Mouse (Mus musculus) spleen, adult 12 weeks (tissue): ENCODE measurements around the gene Acsl1.

Experiments
- DNase-seq: peaks from one replicate; pipeline ENCODE4 v3.0.0; 2022; ENCODE audit warnings: low spot score

Gene Acsl1

DNA sequence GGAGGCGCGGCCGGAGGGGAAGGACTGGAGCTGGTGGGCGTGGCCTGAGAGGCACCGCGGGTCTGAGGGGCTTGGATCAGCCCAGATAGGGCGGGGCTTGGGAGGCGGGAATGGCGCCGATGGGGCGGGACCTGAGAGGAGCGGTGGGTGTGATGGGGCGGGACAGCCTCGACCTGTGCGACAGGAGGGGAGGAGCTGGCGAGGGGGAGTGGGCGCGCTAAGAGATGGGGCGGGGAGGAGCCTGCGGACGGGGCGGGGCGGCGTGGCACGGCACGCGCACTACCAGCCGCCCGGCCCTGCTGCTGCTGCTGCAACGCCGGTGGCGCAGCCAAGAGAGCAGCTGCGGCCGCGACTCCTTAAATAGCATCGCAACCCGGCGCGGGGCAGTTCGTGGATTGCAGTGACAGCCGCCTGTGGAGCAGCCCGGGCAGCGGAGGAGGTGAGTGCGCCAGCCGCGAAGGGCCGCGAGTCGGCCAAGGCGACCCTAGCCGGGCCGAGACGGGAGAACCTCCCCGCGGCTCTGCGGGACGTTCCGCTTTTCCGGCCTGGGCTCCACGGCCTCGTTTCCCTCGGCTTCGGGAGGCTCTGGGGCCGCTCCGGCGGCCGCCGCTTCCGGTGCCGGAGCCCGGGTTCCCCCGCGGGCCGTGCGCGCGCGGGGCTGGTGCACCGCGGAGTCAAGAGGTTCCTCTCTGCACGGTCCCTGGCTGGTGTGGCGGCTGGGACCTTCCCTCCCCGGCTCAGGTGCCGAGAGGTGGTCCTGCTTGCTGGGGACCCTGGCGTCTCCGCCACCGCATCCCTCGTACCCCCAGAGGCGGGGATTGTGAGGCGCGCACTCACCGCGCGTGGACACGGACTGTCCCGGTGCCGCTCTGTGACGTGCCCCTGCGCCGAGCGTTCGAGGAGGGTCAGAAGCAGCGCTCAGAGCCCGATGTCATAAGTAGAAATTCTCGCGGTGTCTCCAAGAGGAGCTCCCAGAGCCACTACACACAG is at the start of gene Acsl1:
Gene Acsl1, plus strand, starts transcription at position 246 of the 990 bp plus-strand sequence.
- peak; percentile 100 for DNase-seq

DNA sequence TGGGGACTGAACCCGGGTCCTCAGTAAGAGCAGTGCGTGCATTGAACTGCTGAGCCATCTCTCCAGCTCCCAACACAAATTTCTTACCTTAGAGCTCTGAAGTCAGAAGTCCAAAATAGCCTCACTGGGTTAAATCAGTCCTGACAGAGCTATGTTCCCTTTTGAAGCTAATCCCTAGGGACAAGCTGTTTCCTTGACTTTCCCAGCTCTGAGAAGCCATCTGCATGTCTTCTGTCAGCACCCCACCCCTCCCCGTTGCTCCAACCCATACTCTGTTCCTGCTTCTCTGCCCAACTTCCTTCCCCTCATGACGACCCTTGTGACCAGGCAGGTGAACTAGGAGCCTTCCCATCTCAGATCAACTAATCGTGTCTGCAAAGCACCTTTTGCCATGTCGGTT is 49.3 kb upstream of the Acsl1 start:
- DNase-seq = no peak

DNA sequence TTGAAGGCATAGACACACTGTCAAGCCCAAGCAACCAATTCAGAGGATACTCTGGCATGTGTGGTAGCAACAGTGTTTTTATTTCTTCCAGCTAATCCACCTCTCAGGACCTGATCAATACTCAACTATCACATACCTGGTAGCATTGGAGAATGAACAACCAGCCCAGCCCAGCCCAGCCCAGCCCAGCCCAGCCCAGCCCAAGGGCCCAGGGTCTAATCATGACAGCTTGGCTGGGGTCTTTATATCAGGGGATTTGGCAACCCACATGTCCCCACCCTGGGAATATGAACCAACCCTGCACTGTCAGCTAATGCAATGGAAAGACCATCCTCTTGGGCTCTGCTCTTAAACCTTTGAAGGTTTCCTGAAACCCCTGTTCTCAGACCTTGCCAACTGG is 42.9 kb upstream of the Acsl1 start:
- no peak for DNase-seq

DNA sequence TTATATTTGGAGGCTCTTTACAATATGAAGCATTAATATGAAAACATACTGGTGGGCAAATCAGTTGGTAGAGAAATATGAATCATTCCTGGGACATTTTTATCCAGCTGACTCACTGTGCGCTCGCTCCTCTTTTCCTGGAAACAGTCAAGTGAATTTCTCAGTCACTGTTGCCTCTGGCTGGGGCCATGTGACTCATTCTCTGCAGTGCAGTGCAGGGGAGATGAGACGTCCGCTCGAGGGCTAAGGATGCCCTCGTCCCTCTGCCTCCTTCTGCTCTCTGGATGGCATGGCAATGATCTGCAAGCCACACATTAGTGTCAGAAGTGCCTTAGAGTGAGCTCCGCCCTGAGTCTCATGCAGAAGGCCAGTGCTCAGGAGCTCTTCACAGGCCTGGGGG is 41.0 kb upstream of the Acsl1 start:
- DNase-seq = no peak

DNA sequence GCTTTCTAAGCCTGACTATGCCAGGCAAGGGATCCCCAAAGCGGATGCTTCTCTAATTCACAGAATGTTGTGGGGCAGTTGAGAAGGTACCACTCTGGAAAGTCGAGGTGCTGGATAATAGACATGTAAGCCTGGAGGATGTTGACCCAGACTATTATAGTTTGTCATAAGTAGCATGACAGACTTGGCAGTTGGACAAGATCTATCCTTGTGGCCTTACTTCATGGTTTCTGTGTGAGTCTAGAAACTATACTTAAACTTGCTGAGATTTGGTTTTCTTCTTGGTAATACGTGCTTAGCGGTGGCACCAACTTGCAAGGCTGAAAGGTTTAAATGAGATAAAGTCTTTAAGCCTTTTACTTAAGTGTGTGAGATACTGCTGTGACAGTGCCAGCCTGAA is 38.9 kb upstream of the Acsl1 start:
- DNase-seq = no peak

DNA sequence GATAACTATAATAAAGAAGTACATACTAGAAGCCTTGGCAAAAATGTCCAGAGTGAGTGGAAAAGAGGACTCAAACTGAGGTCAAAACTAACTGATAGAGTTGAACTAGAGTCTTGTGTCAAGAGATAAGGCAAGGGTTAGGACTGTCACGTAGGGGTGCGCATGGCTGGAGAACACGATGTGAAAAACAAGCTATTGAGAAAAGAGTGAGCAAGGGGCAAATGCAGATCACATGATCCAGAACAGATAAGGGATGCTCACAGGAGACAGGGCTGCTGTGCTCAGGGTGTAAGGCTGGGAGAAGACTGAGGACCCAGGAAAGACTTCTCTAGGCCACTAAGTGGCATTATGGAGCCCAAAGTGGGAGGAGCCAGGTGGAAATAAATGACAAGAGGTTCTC is 38.3 kb upstream of the Acsl1 start:
- DNase-seq = no peak

DNA sequence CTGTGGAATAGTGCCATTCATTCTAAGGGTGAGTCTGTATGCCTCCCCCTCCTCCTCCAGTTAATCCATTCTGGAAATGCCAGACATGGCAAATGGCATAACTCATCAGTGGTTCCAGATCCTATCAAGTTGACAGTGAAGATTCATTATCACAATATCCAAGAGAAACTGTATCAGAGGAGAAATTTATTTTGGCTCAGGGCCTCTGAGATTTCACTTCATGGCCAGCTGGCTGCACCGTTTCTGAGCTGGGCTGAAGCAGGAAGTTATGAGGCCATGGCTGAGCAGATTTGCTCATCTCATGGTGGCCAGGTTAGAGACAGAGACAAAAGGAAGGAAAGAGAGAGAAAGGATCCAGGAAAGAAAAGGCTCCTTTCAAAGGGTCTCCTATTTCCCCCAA is 37.2 kb upstream of the Acsl1 start:
- DNase-seq = no peak

DNA sequence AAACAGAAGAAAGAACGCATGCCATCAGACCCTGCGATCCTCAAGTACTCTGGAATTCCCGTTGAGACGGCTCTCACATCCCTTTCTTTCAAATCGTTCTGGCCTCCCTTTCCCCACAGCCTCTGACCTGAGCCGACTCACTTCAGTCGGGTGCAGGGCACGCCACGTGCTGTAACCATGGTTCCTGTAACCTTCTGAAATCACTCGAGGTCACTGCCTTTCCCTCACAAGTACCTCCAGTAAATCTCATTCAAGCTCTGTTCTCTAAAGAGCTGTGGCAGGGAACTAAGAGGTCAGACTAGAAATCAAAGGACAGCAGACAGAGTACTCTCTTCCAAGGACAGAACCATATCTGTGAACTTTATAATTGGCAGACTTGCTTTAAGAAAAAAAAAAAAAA is 32.3 kb upstream of the Acsl1 start:
- no peak for DNase-seq

DNA sequence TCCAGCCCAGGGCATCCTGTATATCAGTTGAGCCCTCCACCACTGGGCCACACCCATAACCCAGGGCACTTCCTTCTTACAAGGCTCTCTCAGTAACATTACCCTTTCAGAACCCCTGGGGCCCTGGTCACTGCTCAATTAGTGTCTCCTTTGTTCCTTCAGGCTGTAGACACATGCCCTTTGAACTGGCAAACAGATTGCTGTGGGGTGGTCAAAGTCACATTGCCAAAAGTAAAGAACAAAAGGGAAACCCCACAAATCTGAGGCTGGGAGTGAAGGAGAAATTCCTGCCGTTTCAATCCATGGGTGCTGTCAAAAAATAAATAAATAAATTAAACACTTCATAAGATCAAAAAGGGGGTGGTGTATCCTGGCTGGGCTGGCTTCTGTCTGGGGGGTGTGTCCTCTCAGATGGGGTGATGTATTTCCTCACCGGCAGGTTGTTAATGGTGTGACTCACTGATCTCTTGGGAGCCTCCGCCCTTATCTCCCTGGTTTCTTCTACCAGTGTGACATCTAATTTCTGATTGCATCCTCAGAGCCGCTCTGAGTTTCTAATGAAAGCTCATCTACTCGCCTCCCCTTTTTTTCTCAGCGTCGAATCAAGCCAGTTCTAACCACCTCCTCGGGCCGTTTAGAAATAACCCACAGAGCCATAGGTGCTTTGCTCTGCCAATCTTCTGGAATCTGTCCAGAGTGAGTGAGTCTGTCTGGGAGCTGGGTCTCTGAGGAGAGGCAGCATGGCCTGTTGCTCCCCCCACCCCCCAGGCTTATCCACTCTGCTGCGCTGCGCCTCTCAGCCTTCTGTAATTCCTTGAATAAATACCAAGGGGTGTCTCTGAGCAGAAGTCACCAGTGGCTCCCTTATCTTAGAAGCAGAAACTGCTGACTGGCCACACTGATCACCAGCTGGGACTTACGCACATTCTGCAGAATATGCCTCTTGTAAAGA is 24.6 kb upstream of the Acsl1 start:
- DNase-seq = no peak

DNA sequence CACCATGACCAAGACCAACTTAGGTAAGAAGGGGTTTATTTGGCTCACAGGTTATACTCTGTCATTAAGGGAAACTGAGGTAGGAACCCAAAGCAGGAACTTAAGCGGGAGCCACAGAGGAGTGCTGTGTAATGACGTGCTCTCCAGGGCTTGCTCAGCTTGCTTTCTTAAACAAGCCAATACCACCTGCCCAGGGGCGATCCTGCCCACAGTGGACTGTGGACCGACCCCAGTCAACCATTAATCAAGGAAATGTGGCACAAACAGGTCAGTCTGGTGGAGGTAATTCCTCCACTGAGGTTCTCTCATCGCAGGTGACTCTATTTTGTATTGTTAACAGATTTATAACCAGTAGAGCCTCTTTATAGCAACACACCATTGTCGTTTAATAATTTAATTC is 23.5 kb upstream of the Acsl1 start:
- no peak for DNase-seq

DNA sequence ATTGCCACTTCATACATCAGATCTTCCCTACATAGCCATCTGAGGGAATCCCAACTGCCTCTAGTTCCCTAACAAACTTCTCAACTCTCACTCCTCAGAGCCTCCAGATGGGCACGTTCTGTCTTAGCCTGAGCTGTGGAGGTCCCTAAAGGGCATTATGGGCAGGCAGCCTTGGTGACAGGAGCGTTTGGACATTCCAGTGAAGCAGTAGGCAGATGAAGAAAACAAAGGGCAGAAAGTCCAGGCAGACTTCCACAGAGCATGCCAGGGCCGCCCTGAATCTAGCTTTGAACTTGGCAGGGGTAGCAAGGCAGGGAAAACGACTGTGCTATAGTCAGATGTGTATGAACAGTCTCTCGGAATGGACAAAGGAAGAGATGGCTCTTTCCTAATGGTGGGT is 22.2 kb upstream of the Acsl1 start:
- no peak for DNase-seq

DNA sequence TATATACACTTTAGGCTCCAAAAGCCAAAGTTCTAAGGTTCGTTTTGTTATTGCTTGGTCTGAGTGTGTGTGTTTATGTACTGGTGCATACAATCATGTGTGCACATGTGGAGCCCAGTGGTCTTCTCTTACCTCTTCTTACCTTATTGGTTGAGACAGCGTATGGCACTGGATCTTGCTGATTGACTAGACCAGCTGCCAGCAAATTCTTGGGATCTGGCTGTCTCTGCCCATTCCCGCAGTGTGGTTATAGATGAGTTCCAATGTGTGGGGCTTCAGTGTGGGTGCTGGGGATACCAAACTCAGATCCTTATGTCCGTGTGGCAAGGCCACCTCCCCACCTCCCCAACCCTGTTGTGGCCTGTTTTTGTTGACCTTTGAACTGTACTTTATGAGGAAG is 21.8 kb upstream of the Acsl1 start:
- DNase-seq = no peak

DNA sequence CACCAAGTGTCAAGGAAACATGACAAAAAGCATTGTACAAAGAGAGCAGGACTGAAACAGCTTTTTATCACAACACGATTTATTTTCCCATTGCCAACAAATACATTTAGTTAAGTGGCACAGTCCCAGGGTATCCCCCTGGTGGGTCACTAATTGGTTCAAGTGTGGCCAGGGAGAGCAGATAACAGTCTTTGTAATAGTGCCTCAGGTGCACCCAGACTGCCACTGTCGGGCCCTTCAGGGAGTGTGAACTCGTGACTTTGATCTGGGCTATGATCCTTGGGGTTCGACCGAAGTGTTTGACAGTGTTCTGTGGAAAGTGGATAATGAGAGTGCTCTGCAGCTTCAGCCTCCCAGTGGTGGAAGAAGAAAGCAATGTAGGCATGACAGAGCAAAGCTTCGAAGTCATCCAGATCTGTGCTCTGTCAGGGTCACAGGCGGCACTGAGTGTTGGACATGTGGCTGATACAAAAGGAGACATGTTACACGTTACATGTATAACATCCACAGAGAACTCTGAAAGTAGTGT is 21.1 kb upstream of the Acsl1 start:
- DNase-seq = no peak

DNA sequence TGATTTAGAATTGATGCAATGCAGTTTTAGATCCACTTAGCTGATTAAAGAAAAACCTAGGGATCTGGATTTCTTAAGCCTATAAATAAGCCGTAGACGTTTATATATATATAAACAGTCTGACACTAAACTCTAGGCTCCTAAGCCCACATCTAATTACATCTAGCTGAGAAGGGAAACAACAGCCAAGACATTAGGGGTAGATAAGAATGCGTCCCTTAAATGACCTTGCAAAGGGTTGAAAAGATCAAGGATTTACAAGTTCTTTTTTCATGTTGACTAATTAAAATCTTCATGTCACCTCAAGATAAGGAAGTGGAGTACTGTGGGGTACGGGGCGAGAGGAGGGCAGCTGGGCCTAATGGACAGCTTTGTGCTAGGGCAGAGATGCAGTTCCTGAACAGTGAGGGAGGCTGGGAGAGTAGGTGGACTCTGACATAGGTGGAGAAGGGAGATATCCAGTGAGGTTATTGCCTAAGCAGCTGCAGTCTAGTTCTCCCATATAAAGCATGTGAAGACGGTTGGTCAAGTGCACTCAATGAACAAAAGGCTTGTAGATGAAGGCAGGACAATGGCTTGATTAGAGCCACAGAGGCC is 12.5 kb upstream of the Acsl1 start:
- DNase-seq = no peak

DNA sequence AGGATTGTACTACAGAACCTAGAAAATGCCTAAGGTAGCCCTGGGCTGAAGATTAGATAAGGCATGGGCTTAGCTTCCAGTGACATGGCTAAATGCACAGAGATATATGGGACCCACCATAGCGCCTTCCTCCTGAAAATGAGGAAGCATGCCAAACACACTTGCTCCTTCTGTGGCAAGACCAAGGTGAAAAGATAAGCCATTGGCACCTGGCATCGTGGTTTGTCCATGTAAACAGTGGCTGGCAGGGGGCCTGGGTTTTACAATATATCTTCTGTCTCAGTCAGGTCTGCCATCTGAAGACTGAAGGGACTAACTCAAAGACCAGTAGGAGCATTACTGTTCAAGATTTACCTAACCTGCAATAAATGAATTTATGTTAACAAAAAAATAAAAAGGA is 2.4 kb upstream of the Acsl1 start:
- no peak for DNase-seq

DNA sequence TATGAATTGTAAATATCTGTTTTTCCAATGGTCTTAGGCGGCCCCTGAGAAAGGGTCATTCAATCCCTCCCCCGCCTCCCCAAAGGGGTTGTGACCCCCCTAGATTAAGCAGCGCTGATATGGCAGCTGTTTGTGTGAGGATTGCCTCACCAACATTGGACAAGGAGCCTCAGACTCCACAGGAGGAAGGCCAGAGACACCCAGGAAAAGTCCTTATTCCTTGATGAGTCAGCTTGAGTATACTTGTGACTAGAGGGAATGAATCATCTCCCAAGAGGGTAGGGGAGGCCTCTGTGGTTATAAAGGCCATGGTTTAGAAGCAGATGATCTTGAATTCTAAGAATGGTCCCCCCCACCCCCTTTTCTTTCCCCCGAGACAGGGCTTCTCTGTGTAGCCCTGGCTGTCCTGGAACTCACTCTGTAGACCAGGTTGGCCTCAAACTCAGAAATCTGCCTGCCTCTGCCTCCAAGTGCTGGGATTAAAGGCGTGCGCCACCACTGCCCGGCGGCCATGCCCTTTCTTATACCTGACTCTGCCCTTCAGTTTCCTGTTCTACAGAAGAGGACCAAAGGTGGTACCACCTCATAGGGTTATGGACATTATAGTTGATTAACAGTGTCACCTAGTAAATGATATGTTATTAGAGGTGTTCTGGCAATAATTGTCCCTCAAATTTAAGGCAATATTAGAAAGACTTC is 1.6 kb upstream of the Acsl1 start:
- DNase-seq = no peak

DNA sequence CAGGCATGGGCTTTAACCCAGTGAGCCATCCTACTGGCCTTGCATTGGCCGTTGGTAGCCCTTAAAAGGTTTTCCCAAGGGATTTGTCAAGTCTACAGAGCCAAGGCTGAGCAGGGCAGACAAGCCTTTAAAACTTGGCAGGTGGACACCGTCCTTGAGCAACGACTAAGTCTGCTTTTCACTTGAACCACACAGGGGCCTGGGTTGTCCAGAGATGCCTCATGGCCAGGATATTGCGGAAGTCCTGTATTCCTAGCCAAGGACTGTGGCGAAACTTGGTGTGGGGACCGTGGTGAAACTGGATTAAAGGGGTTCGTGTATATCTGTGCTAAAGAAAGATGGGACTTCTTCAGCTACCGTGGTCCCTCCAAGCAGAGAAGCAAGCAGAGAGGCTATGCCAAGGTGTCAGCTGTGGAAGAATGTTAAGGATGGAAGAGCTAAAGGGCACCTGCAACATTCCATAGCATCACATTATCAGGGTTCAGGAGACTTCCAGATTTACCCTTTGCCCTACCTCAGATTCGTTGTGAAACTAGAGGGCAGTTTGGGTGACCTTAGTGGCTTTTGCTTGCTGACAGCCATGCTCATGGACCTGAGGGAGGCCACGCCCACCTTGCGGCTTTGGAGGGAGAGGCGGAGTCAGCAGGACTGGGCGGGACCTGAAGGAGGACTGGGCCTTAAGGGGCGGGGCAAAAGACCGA is 596 bp upstream of the Acsl1 start:
- DNase-seq = no peak

DNA sequence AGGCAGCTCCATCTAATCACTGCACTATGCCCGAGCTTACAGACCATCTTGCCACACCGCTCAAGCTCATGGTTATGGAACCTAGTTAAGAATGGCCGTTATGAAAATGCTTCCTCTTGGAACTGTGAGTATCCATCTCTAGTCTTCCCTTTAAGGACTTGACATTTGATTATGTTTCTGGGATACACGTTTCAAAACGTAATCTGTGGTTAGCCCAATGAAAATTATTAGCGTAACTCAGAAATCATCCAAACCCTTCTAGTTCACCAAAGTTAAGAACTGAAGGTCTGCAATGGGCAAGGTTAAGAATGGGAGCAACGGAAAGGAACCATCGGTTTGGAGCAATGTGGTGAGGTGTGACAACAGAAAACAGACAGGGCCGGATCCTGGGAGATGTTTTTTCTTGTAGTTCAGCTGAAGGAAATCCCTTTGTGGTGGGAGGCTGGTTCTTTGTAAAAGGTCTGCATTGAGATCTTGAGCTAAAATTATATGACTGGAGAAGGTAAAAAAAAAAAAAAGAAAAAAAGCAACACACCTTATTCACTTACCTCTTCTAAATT is 1.2 kb downstream of the Acsl1 start:
- no peak for DNase-seq

DNA sequence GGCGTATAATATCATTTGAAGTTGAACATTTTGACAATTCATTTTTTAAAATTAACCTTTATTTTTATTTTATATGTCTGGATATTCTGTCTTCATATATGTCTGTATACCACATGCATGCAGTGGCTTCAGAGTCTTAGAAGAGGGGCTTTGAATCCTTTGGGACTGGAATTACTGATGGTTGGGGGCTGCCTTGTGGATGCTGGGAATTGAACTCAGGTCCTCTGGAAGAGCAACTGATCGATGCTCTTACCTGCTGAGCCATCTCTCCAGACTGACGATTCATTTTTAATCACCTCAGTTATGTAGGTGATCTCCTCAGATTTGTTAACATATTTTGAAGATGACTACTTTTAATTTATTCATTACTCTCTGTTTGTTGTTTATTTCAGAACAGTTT is 3.3 kb downstream of the Acsl1 start:
- DNase-seq = no peak

DNA sequence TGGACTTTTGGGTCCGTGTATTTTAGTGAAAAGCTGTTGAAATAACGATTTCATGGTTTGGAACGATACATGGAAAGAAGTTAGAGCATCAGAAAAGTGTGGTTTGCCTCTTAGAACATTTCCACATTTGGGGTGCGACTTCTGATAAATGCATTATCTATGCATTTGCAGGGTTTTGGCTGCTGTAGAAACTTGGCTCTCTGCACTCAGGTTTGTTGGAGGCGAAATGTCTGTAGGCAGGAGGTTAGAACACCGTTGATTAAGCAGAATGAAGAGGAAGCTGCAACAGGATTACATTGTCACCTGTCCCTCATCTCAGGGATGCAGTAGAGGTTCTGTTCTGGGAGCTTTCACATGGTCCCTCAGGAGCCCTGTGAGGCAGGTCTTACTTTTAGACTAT is 3.8 kb downstream of the Acsl1 start:
- DNase-seq = peak; percentile 21

DNA sequence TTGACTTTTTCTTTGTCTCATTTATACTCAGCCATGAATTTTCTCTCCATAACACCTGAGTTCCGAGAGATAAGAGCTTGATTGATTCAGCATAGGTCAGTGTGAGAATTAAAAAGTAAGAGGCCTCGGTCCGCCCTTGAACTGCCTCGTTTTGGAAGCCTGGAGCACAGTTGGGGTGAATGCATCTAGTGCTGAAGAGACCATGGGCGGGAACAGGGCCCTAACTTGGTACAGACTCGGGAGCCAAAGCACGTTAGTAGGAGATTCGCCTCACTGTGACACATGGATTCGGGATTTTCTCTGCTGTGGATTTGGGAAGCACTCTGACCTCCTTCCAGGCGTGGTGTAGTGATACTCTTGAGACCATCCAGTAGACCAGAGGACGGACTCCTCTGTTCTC is 4.6 kb downstream of the Acsl1 start:
- DNase-seq = no peak
